Mouse (Mus musculus) heart, postnatal 0 days (tissue): Measurements from ENCODE around the gene Rundc3a. TPM values are rescaled to one million over a fixed set of nuclear protein-coding genes. Genes with fewer than 3 reads are reported as not detected.

Experiments
- ATAC-seq: fragments of 200-750 bp; cut with Nextera tagmentation; 2 replicates; pipeline ENCODE4 v1.8.0; 2017; ENCODE audit warnings: low read depth, moderate number of reproducible peaks, moderate library complexity; ENCODE audit not compliant: insufficient read depth
- DNase-seq: peaks from one replicate; pipeline ENCODE4 v3.0.0-alpha.2; 2016; ENCODE audit warnings: low spot score
- H3K27ac ChIP-seq: fragments of 300-500 bp; sonication (generic); 2 replicates; pipeline ENCODE4 v1.5.1; 2014; ENCODE audit warnings: low read depth, mild to moderate bottlenecking
- H3K27me3 ChIP-seq: fragments of 300-500 bp; sonication (generic); 2 replicates; pipeline ENCODE4 v1.6.1; 2014; ENCODE audit warnings: low read length, mixed read lengths; ENCODE audit not compliant: control insufficient read depth, insufficient read depth
- H3K36me3 ChIP-seq: fragments of 300-500 bp; sonication (generic); replicated peaks from 2 replicates; pipeline ENCODE4 v1.6.1; 2014; ENCODE audit warnings: low read length, mixed read lengths; ENCODE audit not compliant: control insufficient read depth, insufficient read depth
- H3K4me1 ChIP-seq: fragments of 300-500 bp; sonication (generic); 2 replicates; pipeline ENCODE4 v1.6.1; 2014; ENCODE audit warnings: antibody characterized with exemption; ENCODE audit not compliant: control insufficient read depth, insufficient read depth
- H3K4me2 ChIP-seq: fragments of 300-500 bp; sonication (generic); 2 replicates; pipeline ENCODE4 v1.6.1; 2014; ENCODE audit warnings: low read depth, mild to moderate bottlenecking, low read length, moderate library complexity
- H3K4me3 ChIP-seq: fragments of 300-500 bp; sonication (generic); 2 replicates; pipeline ENCODE4 v1.5.1; 2014; ENCODE audit warnings: low read depth, low read length
- H3K9ac ChIP-seq: fragments of 300-500 bp; sonication (generic); replicated peaks from 2 replicates; pipeline ENCODE4 v1.6.1; 2014; ENCODE audit warnings: low read depth, low read length, mixed read lengths
- H3K9me3 ChIP-seq: fragments of 300-500 bp; sonication (generic); replicated peaks from 2 replicates; pipeline ENCODE4 v1.6.1; 2016; ENCODE audit warnings: low read length; ENCODE audit not compliant: control insufficient read depth
- CTCF ChIP-seq: IDR thresholded peaks from 2 replicates; pipeline ENCODE4 v1.5.1; 2016; ENCODE audit warnings: antibody characterized with exemption, control low read depth, low read depth
- EP300 ChIP-seq: IDR thresholded peaks from 2 replicates; pipeline ENCODE4 v1.6.1; 2016; ENCODE audit warnings: antibody characterized with exemption, low read depth
- WGBS: fragments of 180-500 bp; shearing (Covaris S2); extraction: QIAGEN DNeasy Blood & Tissue Kit; methylation state at CpG from one replicate; pipeline ENCODE4 v1.1.7; 2014; 5-methylcytosine and 5-hydroxymethylcytosine counted together
- polyA plus RNA-seq: library from polyadenylated mRNA; unstranded; fragments of >200 nt; fragmentation: Nextera tagmentation; extraction: Ambion mirVana; gene quantifications from 2 replicates; pipeline ENCODE4 v1.2.1, GENCODE M21; 2015
- total RNA-seq: library from RNA; depleted of rRNA; stranded (reverse); fragments of >200 nt; gene quantifications from 2 replicates; pipeline ENCODE4 v1.2.3, GENCODE M21; 2014; ENCODE audit warnings: low replicate concordance

The Rundc3a gene
- total and polyA plus RNA-seq, 2 experiments from 2014 or later, result 0.74 to 12.5 TPM

DNA sequence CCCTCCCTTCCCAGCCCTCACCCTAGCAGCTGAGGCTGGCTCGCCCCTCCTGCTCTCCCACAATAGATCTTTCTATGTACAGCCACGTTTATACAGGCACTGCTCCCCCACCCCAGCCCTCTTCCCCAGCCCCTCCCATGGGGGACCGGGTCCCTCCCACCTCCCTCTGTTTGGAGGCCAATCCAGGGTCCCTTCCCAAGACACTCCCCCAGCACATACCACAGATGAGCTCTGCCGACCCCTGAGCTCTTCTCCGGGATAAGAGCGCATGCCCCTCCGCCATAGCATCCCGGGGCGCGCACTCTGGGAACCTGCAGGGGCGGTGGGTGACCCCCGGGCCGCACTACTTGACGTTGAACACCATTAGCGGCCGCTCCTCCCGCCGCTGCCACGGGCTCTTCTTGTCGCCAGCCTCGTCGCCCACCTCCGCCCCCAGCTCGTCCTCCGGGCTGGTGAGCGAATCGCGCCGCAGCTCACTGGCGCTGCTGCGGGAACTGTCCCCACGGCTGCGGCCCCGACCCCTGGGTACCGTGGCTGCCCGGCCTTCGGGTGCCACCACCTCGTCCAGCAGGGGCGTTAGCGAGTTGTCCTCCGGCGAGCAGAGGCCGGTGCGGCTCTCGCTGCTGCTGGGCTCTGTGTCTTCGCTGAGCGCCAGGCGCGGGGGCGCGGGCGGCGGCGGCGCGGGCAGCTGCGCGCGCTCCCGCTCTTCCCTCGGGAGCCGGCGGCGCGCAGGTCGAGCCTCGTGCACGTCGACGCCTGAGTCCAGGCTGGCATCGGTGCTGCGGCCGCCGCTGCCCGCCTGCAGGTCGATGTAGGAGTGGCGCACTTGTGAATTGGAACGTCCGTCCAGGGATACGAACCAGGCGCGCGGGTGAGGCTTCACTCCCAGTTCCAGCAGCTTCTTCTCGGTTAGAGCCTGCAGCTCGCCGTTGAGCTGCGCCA is 44.2 kb downstream of the Rundc3a start:
- 20% methylated on average over 79 of the region's 87 CpGs for WGBS
- H3K4me3 ChIP-seq, result peak overlapping the region; percentile 51
- DNase-seq (peak; percentile 64), ATAC-seq (peak; percentile 57)
- H3K9ac ChIP-seq, result peak overlapping the region; percentile 62
- H3K36me3 ChIP-seq, result peaks cover 38% of the 10 kb centered on the region
- no peaks in the 10 kb centered on the region for H3K9me3 ChIP-seq
- H3K4me1 ChIP-seq, result peaks cover 9% of the 10 kb centered on the region; the same call in 1 of the 2 replicates
- H3K4me2 ChIP-seq, result peak overlapping the region; percentile 90
- H3K27ac ChIP-seq, result peak overlapping the region; percentile 60
- H3K27me3 ChIP-seq, result no peaks in the 10 kb centered on the region
- TF ChIP-seq CTCF (peak; percentile 36), EP300 (no peak)

DNA sequence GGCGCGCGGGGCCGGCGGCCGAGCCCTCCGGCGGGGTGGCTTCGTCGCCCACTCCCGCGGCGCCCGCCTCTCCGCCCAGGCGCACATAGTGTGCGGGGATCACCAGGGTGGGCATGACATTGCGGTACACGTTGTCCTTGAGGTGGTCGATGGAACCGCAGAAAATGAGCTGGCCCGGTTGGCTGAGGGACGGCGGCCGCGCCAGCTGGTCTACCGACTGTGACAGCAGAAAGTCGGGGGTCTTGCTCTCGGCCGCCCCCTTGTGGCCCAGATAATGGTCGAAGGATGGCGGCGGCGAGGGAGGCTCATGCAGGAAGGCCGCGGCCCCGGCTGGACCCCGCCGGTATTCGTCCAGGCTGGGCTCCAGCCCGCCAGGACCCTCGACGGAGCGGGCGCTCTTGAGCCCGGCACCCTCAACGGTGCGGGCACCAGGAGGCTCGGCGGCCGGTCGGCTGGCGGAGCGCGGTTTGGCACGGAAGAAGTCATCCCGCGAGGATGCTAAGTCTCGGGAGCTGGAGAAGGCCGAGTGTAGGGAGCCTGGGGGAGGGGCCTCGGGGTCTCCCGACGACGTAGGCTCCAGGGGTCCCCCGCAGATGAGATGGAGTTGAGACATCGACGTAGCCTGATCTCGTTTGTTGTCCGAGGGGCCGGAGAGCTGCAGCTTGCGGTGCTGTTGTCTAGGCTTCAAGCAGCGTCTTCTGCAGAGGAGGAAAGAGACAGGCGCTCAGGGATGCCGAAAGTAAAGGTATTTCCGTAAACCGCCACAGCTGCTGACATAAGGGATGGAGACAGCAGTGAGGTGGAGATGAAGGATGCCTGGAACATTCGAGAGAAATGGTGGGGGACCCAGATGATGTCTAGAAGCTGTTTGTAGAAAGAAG is 45.2 kb downstream of the Rundc3a start:
- Histone ChIP-seq H3K27me3 (no peaks in the 10 kb centered on the region), H3K4me3 (peak overlapping the region; percentile 51), H3K9me3 (no peaks in the 10 kb centered on the region), H3K4me2 (peak overlapping the region; percentile 90), H3K9ac (peak overlapping the region; percentile 62), H3K36me3 (peaks cover 41% of the 10 kb centered on the region), H3K27ac (peak overlapping the region; percentile 60; the same call in 1 of the 2 replicates), H3K4me1 (peaks cover 5% of the 10 kb centered on the region; the same call in 1 of the 2 replicates)
- WGBS, result 22% methylated on average over 70 of the region's 77 CpGs
- TF ChIP-seq EP300 (no peak), CTCF (peak; percentile 78)
- DNase-seq (peak; percentile 66), ATAC-seq (peak; percentile 31)

DNA sequence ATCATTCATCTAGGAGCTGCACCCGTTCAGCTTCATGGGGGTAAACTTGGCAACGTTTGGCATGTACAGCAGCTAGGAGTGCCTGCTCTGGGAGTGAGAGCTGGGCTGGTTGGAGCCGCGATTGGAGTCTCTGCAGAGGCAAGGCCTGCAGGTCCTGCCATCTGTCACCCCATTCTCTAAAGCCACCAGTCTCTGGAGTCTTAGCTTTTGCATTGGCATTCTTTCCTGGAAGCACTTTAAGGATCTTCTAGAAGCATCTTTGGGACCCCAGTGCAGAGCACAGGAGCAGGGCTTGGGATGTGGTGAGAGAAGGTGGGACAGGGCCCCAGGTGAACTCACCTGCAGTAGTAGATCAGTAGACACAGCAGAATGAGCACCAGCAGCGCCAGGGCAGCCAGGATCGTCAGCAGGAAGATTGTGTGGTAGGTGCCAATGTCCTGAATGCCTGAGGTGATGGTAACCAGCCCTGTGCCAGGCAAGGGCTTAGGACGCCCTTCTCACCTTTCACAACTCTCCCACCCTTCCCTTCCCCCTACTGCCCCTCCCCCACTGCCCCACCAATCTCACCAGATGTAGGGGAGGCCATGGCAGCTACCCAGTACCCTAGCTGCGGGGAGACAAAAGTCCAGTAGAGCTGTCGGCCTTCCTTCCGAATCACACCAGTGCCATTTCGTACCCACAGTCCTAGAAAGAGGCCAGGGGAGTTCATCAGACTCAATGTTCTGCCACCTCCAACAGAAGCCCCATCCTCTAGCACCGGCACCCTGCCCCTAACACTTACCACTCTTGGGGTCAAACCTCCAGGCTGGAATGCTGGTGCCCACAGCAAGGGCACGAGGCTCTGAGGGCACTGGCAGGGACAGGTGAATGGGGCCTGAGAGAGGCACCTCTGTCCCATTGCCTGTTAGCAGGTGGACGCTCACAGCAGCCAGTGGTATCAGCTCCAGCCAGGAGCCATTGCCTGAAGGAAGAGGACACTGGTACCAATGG is 46.2 kb downstream of the Rundc3a start:
- peaks cover 13% of the 10 kb centered on the region for H3K4me1 ChIP-seq
- no peak overlapping the region for H3K9ac ChIP-seq
- H3K4me2 ChIP-seq, result no peak overlapping the region
- H3K9me3 ChIP-seq, result no peaks in the 10 kb centered on the region
- 85% methylated on average over 14 of the region's 14 CpGs for WGBS
- DNase-seq, result no peak
- TF ChIP-seq EP300 (no peak), CTCF (no peak)
- ATAC-seq, result no peak
- H3K27ac ChIP-seq, result no peak overlapping the region
- H3K36me3 ChIP-seq, result peaks cover 41% of the 10 kb centered on the region
- H3K27me3 ChIP-seq, result no peaks in the 10 kb centered on the region
- H3K4me3 ChIP-seq, result no peak overlapping the region

DNA sequence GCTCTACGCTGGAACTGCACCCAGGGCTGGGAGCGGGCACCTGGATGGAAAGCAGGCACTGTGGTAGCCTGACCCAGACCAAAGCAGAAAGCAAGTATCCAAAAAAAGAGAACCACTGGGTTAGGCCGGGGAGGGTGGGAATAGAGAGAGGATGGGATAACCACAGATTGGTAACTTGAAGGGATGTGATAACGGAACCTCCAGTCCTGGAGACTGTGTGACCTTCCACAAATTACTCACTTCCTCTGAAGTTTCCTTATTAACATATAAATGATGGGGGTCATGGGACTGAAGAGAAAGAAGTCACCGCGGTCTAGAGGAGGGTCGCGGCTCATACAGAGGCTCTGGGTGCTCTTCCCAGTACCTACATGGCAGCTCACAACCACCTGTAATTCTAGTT is 47.1 kb downstream of the Rundc3a start:
- H3K4me3 ChIP-seq, result no peak overlapping the region
- no peaks in the 10 kb centered on the region for H3K27me3 ChIP-seq
- DNase-seq (no peak), ATAC-seq (no peak)
- TF ChIP-seq EP300, result no peak
- TF ChIP-seq CTCF, result no peak
- H3K9ac ChIP-seq, result no peak overlapping the region
- no peaks in the 10 kb centered on the region for H3K9me3 ChIP-seq
- no peak overlapping the region for H3K4me2 ChIP-seq
- H3K27ac ChIP-seq, result no peak overlapping the region
- WGBS, result 87% methylated on average over 8 of the region's 8 CpGs
- peaks cover 35% of the 10 kb centered on the region for H3K36me3 ChIP-seq
- H3K4me1 ChIP-seq, result peaks cover 20% of the 10 kb centered on the region
